Mouse (Mus musculus) left cerebral cortex, postnatal 36 days (tissue): Measurements from ENCODE around the gene Zkscan8. TPM values are rescaled to one million over a fixed set of nuclear protein-coding genes. Genes with fewer than 3 reads are reported as not detected.
"Not testable (repeated sequence)": the region's sequence is repeated elsewhere in the genome, so short reads cannot be mapped to it uniquely, and the experiment has no call there.

Experiments
- DNase-seq, 2 experiments: peaks; one replicate each; pipeline ENCODE4 v3.0.0; 2021 to 2022; ENCODE audit warnings: low spot score in 2 of 2, mixed read lengths in 1 of 2
- intact Hi-C: fragments of 180-260 bp; cut with DNase I; formaldehyde crosslinking; loops from one replicate; pipeline ENCODE4 v1.15.1; 2025
- total RNA-seq, 2 experiments: library from RNA; stranded (reverse); gene quantifications; 2 replicates each; pipeline ENCODE4 v1.2.3; 2021

Zkscan8 gene
- total RNA-seq: 10 to 100 TPM; 15.9 to 18.1 TPM

- peak; percentile 90 to 92 for DNase-seq
- intact Hi-C loops: loop anchor here (2.0 to 5.0 kb wide), 3 partner anchors 24 to 128 kb away; partner anchors contain the start of genes Gm10065, Zkscan3 and Zkscan4
Measured at GRCm38 (mm10) chr13:21530781-21531201, at the start of gene Zkscan8. Gene Zkscan8, minus strand, starts transcription at chr13:21531120.

GRCm38 (mm10) chr13:21559793-21560192, 28.9 kb upstream of the Zkscan8 start, which contains the start of gene Olfr1535:
Gene Olfr1535, minus strand, starts transcription at chr13:21559893.
- DNase-seq: no peak
- intact Hi-C loops: no loop called here

- no peak for DNase-seq
- intact Hi-C loops: no loop called here
Measured at GRCm38 (mm10) chr13:21550416-21551110, 19.6 kb upstream of the Zkscan8 start.

GRCm38 (mm10) chr13:21549487-21549886, 18.6 kb upstream of the Zkscan8 start:
- DNase-seq: no peak
- intact Hi-C loops: no loop called here

GRCm38 (mm10) chr13:21542708-21543107, 11.8 kb upstream of the Zkscan8 start, which contains the start of gene Olfr1366:
Gene Olfr1366, minus strand, starts transcription at chr13:21542808.
- intact Hi-C loops: no loop called here

GRCm38 (mm10) chr13:21530136-21530535, 784 bp downstream of the Zkscan8 start:
- intact Hi-C loops: loop anchor here (2.0 to 5.0 kb wide), 3 partner anchors 23 to 128 kb away; partner anchors contain the start of genes Gm10065, Zkscan3 and Zkscan4
- DNase-seq: no peak

More at GRCm38 (mm10) chr13:21542708-21543107, 11.8 kb upstream of the Zkscan8 start, which contains the start of gene Olfr1366:
- no peak for DNase-seq

- intact Hi-C loops: loop anchor here (2.0 kb wide), 2 partner anchors 25 to 53 kb away; partner anchors contain the start of genes Zkscan8 and Zscan26
- peak; percentile 68 to 74 for DNase-seq
Measured at GRCm38 (mm10) chr13:21506221-21506649, 24.7 kb downstream of the Zkscan8 start.

- no peak for DNase-seq
- intact Hi-C loops: no loop called here
Measured at GRCm38 (mm10) chr13:21502296-21502695, 28.6 kb downstream of the Zkscan8 start.

GRCm38 (mm10) chr13:21501182-21501581, 29.7 kb downstream of the Zkscan8 start, which contains the start of gene Gm11273:
Gene Gm11273, minus strand, starts transcription at chr13:21501418.
- DNase-seq, intact Hi-C loops: not testable (repeated sequence)

GRCm38 (mm10) chr13:21495080-21495479, 35.8 kb downstream of the Zkscan8 start, which contains the start of gene AK157302:
Gene AK157302, plus strand, starts transcription at chr13:21495223.
- no peak for DNase-seq
- intact Hi-C loops: no loop called here

- no peak for DNase-seq
- intact Hi-C loops: no loop called here
Measured at GRCm38 (mm10) chr13:21492847-21493246, 38.1 kb downstream of the Zkscan8 start.

- no peak for DNase-seq
- intact Hi-C loops: no loop called here
Measured at GRCm38 (mm10) chr13:21486881-21487280, 44.0 kb downstream of the Zkscan8 start.

- intact Hi-C loops: loop anchor here (2.0 kb wide), 2 partner anchors 52 to 76 kb away; partner anchors contain the start of genes Zkscan3 and Zkscan8
- peak; percentile 77 to 80 for DNase-seq
Measured at GRCm38 (mm10) chr13:21478759-21479670, 51.9 kb downstream of the Zkscan8 start, which contains the start of the genes Zkscan4 and Gm10065. Gene Zkscan4, plus strand, starts transcription at chr13:21478907. Gene Gm10065, minus strand, starts transcription at chr13:21479441.

- DNase-seq: no peak
- intact Hi-C loops: no loop called here
Measured at GRCm38 (mm10) chr13:21472427-21472826, 58.5 kb downstream of the Zkscan8 start.

GRCm38 (mm10) chr13:21469097-21469496, 61.8 kb downstream of the Zkscan8 start:
- intact Hi-C loops: no loop called here
- no peak for DNase-seq

GRCm38 (mm10) chr13:21468061-21469019, 62.6 kb downstream of the Zkscan8 start, which contains the start of gene Nkapl:
Gene Nkapl, minus strand, starts transcription at chr13:21468509.
- DNase-seq: peak; percentile 76 to 80

GRCm38 (mm10) chr13:21467336-21467735, 63.6 kb downstream of the Zkscan8 start:
- intact Hi-C loops: no loop called here
- DNase-seq: no peak

More at GRCm38 (mm10) chr13:21468061-21469019, 62.6 kb downstream of the Zkscan8 start, which contains the start of gene Nkapl:
- intact Hi-C loops: no loop called here
